Mouse (Mus musculus) hindbrain, embryonic 10.5 days (tissue): ENCODE results near the gene Pnmt. TPM values are rescaled to one million over a fixed set of nuclear protein-coding genes. Genes with fewer than 3 reads are reported as not detected.

Experiments used
- DNase-seq: peaks from one replicate; pipeline ENCODE4 v3.0.0-alpha.2; 2017; ENCODE audit warnings: low spot score
- H3K27ac ChIP-seq: fragments of 300-500 bp; sonication (generic); 2 replicates; pipeline ENCODE4 v1.5.1; 2016; ENCODE audit warnings: mild to moderate bottlenecking, moderate library complexity
- H3K27me3 ChIP-seq: fragments of 300-500 bp; sonication (generic); 2 replicates; pipeline ENCODE4 v1.6.1; 2016; ENCODE audit warnings: mild to moderate bottlenecking; ENCODE audit not compliant: poor library complexity, insufficient read depth, severe bottlenecking
- H3K36me3 ChIP-seq: fragments of 300-500 bp; sonication (generic); 2 replicates; pipeline ENCODE4 v1.6.1; 2016; ENCODE audit warnings: mild to moderate bottlenecking, moderate library complexity
- H3K4me1 ChIP-seq: fragments of 300-500 bp; sonication (generic); replicated peaks from 2 replicates; pipeline ENCODE4 v1.6.1; 2016; ENCODE audit warnings: mild to moderate bottlenecking
- H3K4me3 ChIP-seq: fragments of 300-500 bp; sonication (generic); 2 replicates; pipeline ENCODE4 v1.5.1; 2016; ENCODE audit warnings: mild to moderate bottlenecking, moderate library complexity
- H3K9me3 ChIP-seq: fragments of 300-500 bp; sonication (generic); 2 replicates; pipeline ENCODE4 v1.6.1; 2016; ENCODE audit warnings: mild to moderate bottlenecking, moderate library complexity
- WGBS: fragments of 180-500 bp; shearing (Covaris S2); methylation state at CpG from one replicate; pipeline ENCODE4 v1.1.7; 2016; 5-methylcytosine and 5-hydroxymethylcytosine counted together
- polyA plus RNA-seq: library from polyadenylated mRNA; unstranded; fragments of >200 nt; fragmentation: Nextera tagmentation; extraction: Ambion mirVana; gene quantifications from 2 replicates; pipeline ENCODE4 v1.2.1, GENCODE M21; 2016

The Pnmt gene
- polyA plus RNA-seq, 1 experiment from 2014 or later = 1.2 TPM

DNA sequence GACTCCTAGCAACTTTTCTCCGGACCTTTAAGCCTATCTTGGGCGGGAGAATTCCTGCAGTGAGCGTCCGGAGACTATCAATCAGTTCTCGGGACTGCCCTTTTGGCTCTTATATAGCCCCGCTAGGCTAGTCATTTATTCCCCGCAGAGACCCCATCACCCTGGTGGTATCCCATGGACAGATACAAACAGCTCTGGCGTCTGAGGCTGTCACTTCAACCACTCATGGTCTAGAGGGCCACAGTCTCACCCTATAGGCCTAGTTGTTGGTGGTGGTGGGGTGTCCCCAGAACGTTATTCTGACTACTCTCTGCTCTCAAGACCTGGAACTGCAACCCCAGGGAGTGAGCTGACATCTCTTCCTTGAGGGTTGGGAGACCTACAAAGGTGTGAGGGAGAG is 36.9 kb upstream of the Pnmt start:
- 1% methylated on average over 9 of the region's 9 CpGs for WGBS
- Histone ChIP-seq H3K4me1 (peaks cover 48% of the 10 kb centered on the region), H3K27ac (no peak overlapping the region), H3K9me3 (no peaks in the 10 kb centered on the region), H3K27me3 (peaks cover 100% of the 10 kb centered on the region), H3K4me3 (peak overlapping the region; percentile 64), H3K36me3 (no peaks in the 10 kb centered on the region)
- DNase-seq = no peak

DNA sequence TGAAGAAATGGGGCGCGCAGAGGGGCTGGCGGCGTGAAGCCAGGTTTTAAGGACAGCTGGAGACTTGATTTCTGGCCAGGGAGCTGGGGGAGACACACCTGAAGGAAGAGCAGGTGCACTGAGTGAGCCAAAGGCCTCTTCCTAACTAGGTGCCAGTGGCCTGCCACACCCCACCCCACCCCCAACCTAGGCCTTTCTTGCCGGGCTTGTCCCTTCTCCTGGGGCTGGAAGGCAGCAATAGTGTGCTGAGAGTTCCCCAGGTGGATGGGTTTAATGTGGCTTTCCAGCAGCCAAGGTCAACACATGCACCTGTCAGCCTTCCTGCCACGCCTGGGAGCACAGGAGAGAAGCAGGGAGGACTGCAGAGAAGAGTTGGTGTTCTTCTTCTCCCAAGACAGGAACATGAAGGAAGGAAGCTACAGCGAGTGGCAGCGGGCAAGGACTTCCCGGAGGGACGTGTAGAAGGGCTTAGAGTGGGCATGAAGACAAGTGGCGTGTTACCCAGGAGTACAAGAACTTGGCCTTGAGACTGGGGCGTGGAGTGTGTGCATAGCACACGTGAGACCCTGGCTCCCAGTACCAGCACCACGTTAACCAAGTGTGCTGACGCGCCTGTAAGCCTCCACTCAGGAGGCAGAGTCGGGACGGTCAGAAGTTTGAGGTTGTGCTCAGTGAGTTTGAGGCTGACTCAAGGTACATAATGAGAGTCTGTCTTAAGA is 33.8 kb upstream of the Pnmt start:
- H3K4me1 ChIP-seq = peaks cover 51% of the 10 kb centered on the region
- no peak overlapping the region for H3K4me3 ChIP-seq
- no peaks in the 10 kb centered on the region for H3K36me3 ChIP-seq
- no peak for DNase-seq
- no peaks in the 10 kb centered on the region for H3K9me3 ChIP-seq
- H3K27me3 ChIP-seq = peaks cover 97% of the 10 kb centered on the region
- WGBS = 81% methylated on average over 18 of the region's 18 CpGs
- H3K27ac ChIP-seq = no peak overlapping the region

DNA sequence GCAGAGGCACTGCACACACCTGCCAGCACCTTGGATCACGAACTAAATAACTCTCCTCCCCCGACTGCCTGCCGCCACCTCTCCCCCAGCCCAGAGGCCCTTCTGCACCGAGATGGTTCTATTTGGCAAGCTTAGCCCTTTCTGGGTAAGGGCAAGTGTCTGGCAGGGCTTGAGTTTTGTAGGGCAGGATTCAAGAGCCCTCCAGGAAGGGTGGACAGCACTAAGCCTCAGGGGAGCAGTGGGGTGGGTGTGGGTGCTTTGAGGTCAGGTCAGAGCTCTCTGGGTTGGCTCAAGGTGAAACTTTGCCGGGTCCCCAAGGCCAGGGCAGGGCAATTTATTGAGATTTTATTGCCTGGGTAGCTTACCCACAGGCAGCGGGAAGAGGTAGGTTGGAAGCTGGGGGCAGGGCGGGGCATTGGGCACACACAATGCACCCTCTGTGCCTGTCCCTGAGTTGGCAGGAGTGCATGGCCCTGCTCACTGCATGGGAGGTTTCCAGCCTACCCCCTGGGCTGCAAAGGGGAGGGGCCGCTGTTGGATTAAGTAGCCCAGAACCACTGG is 32.5 kb upstream of the Pnmt start:
- Histone ChIP-seq H3K27ac (no peak overlapping the region), H3K27me3 (peaks cover 85% of the 10 kb centered on the region), H3K4me1 (peaks cover 45% of the 10 kb centered on the region), H3K9me3 (no peaks in the 10 kb centered on the region), H3K36me3 (no peaks in the 10 kb centered on the region), H3K4me3 (no peak overlapping the region)
- WGBS = 40% methylated on average over 8 of the region's 8 CpGs
- no peak for DNase-seq

DNA sequence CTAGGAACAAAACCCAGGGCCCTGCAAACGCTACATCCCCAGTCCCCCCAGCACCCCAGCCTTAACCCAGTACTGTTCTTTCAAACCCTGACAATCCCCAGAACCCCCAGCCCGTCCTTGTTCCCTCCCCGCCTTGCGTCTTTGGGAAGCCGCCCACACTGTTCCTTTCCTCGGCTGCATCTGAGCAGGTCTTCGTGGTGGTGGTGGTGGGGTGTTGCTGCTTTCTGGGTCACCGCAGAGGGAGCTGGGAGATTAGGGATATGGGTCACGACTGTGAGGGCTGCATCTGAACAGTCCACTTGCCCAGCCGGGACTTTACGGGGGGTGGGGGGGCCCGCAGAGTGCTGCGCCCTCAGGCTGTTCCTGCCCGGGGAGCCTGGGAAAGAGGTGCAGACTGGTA is 31.8 kb upstream of the Pnmt start:
- H3K27me3 ChIP-seq = peaks cover 78% of the 10 kb centered on the region
- H3K36me3 ChIP-seq = no peaks in the 10 kb centered on the region
- H3K9me3 ChIP-seq = no peaks in the 10 kb centered on the region
- DNase-seq = no peak
- H3K4me1 ChIP-seq = peaks cover 45% of the 10 kb centered on the region
- WGBS = 65% methylated on average over 14 of the region's 14 CpGs
- no peak overlapping the region for H3K4me3 ChIP-seq
- H3K27ac ChIP-seq = no peak overlapping the region; the same call in 1 of the 2 replicates

DNA sequence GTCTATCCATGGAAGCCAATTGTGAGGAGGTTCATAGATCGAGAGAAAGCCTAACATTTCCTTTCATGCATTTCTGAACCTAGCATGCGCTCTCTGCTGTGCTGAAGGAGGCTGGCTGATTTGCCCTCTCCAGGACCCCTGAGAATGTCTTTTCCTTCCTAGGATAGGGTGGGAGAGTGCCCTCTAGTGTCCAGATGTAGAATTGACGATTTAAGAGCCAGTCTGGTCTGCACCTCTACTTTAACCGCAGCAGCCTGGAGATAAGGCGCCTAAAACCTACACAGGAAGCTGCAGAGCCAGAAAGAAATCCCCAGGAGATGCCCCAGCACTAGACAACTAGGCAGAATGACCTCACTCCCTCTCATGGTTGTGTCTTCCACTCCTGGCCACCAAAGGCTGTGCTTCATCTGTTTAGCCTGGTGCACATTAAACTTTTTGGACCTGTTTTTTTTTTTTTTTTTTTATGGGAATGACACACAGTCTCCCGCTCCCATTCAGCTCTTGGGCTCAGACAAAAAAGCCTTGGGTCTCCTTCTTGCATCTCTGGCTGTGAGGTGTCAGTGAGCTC is 30.4 kb upstream of the Pnmt start:
- H3K4me3 ChIP-seq = no peak overlapping the region
- no peaks in the 10 kb centered on the region for H3K9me3 ChIP-seq
- peaks cover 64% of the 10 kb centered on the region for H3K27me3 ChIP-seq

DNA sequence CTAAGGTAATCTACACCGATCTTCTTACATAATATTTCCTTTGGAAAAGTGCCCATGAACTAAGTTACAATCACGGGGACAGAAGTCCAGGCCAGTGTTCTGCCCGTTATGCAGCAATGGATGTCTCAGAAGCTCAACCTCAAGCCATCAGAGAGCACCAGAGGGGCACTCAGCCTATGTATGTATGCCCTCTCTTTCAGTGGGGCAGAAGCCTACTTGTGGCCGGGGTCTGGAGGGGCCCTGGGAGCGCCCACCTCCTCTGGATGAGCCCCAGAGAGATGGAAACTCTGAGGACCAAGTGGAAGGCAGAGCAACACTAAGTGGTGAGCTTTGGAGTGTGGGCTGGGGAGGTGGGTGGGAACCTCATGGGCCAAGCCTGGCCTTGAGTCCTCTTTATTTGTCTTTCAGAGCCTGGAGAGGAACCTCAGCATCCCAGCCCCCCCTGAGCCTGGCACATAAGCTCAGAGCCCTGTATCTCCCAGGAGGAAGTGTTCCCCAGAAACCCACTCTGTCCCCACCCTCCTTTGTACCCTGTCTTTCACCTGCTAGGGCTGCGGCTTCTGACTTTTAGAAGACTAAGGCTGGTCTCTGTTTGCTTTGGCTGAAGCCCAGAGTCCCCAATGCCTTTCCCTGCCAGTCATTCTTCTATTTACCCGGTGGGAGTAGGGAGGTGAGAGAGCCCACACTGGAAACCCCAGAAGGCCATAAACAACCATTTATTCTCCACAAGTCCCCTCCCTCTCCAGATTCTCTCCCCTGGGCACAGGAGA is 29.4 kb upstream of the Pnmt start:
- H3K9me3 ChIP-seq = no peaks in the 10 kb centered on the region
- H3K4me1 ChIP-seq = peaks cover 65% of the 10 kb centered on the region
- no peak for DNase-seq
- no peak overlapping the region for H3K27ac ChIP-seq
- peaks cover 54% of the 10 kb centered on the region for H3K27me3 ChIP-seq
- H3K4me3 ChIP-seq = peak overlapping the region; percentile 86; the same call in 1 of the 2 replicates
- H3K36me3 ChIP-seq = no peaks in the 10 kb centered on the region
- 78% methylated on average over 7 of the region's 7 CpGs for WGBS

More for the DNA sequence above, 30.4 kb upstream of the Pnmt start:
- WGBS = 9% methylated on average over 6 of the region's 6 CpGs
- no peaks in the 10 kb centered on the region for H3K36me3 ChIP-seq
- no peak overlapping the region for H3K27ac ChIP-seq
- peak; percentile 65 for DNase-seq
- peaks cover 59% of the 10 kb centered on the region for H3K4me1 ChIP-seq

DNA sequence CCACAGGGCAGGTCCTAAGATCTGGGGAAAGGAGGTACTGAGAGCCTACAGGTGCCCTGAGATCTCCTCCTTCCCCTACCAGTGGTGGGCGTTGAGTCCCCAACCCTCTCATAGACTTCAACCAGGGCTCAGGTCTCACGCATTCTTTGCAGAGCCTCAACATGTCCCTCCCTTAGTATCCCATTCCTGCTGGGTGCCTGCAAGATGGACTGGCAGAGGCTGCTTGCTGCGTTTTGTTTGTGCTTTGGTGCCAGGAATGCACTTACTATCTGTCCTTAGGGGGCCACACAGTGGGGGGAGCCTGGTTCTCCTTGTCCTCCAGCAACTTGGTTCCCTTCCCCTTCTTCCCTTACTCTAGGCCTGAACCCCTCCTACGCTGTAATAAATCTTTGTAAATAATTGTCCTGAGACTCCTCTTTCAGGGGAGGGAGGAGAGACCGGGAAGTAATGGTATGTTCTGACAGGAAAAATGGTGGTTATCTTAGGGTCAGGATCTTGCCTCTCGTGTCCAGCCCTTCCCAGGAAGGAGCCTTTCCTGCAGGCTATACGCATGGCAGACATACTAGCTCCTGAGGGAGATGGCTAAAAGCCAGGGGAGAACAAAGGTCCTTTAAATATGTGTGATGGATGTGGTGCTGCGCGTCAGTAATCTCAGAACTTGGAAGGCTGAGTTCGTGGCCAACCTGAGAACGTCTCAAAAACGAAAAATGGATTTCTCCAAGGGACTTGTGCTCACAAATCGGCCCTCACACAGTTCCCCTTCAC is 28.7 kb upstream of the Pnmt start:
- H3K4me3 ChIP-seq = peak overlapping the region; percentile 86

DNA sequence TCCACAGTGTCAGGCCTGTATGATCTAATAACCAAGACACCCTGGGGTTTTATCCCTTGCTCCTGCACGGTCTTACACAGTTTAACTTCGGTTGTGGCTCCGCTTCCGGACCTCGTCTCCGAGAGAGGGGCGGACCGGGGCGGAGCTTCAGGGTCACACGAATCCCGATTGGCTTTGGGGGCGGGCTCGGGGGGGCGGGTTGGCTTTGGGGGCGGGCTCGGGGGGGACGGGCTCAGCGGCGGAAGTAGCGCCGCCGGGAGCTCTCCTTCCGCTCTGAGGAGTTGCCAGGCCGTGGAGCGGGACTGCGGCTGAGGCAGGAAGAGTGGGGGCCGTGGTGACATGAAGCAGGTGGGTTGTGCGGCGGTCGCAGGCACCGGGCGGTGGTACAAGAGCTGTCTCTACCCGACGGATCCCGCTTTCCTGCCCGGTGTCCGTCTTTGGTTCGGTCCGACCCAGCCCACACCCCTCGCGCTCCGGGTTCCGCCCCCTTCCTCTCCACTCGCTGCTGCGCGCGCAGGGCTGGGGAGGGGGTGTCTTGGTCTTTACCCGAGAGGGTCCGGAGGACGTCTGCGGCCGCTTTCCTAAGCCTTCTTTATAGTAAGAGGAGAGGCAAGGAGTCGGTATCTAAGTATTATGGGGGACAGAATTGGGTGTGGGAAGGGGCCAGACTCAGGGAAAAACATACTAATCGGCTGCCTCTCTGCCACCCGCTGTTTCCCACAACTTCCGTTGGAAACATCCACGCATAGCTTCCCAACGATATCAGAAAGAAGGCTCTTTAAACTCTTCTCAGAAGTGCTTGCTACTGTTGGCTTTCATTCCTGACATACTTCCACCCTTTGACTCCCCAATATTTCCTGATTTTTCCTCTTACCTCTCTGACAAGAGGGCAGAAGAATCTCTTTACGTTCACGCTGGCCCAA is 27.8 kb upstream of the Pnmt start, which contains the start of gene Stard3:
Stard3 (plus strand) TSS at position 208 of the 923 bp plus-strand sequence.
- peak; percentile 92 for DNase-seq
- Histone ChIP-seq H3K4me3 (peak within 1 kb of the TSS; percentile 86), H3K27ac (peak within 1 kb of the TSS; percentile 94), H3K9me3 (no peaks in the 10 kb centered on the region), H3K4me1 (peaks cover 75% of the 10 kb centered on the region), H3K36me3 (no peaks in the 10 kb centered on the region), H3K27me3 (peaks cover 38% of the 10 kb centered on the region)
- WGBS = under 1% methylated on average over 60 of the region's 60 CpGs

More for the DNA sequence above, 28.7 kb upstream of the Pnmt start:
- Histone ChIP-seq H3K4me1 (peaks cover 73% of the 10 kb centered on the region), H3K9me3 (no peaks in the 10 kb centered on the region), H3K36me3 (no peaks in the 10 kb centered on the region), H3K27me3 (peaks cover 47% of the 10 kb centered on the region), H3K27ac (peak overlapping the region; percentile 94)
- WGBS = 9% methylated on average over 13 of the region's 13 CpGs
- peak; percentile 5 for DNase-seq

DNA sequence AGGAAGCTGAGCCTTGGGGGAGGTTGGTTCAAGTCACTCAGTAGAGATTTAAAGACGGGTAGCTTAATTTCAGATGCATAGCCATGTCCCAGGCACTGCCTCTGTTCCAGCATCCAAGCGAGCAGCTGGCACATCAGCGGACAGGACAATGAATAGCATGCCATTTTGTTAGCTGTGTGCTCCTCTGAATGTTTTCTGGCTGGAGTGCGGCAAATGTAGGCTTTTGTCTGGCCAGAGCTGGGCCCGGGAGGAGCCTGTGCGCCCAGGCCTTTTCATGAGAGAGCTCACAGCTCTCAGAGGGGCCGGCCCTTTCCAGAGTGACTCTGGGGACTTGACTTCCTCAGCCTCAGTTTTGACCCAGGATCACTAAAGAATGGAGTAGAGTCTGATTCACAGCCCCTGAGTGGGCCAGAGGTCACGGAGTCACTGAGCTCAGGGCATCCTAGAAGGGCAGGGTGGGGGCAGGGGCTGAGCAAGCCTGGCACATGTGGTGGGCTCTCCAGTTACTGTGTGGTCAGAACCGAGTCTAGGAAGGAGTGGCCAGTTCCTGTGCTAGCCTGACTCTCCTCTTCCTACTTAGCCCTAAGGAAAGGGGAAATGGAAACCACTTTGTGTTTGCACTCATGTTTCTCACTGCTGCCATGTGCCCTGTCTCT is 25.3 kb upstream of the Pnmt start:
- H3K4me1 ChIP-seq = peaks cover 55% of the 10 kb centered on the region
- H3K36me3 ChIP-seq = peaks cover 7% of the 10 kb centered on the region; the same call in 1 of the 2 replicates
- H3K27me3 ChIP-seq = peaks cover 13% of the 10 kb centered on the region; the same call in 1 of the 2 replicates
- 24% methylated on average over 9 of the region's 9 CpGs for WGBS
- peak overlapping the region; percentile 86 for H3K4me3 ChIP-seq
- H3K27ac ChIP-seq = peak overlapping the region; percentile 88
- peak; percentile 67 for DNase-seq
- H3K9me3 ChIP-seq = no peaks in the 10 kb centered on the region

DNA sequence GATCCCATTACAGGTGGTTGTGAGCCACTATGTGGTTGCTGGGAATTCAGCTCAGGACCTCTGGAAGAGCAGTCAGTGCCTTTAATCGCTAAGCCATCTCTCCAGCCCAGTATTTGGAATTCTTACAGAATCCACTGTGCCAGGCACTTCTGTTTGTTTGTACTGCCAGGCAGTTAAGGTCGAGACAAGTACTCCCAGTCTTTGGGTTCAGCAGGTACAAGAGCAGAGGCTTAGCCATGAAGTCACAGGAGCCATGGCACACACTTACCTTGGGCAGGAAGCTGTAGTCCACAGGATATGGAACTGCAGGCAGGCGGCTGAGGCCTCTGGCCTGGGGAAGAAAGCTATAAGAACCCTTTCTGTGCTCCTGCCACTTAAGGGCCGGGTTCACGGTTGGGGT is 22.4 kb upstream of the Pnmt start:
- no peak overlapping the region for H3K27ac ChIP-seq
- H3K4me1 ChIP-seq = peaks cover 40% of the 10 kb centered on the region
- H3K27me3 ChIP-seq = no peaks in the 10 kb centered on the region
- DNase-seq = no peak
- WGBS = 87% methylated on average over 5 of the region's 5 CpGs
- peaks cover 13% of the 10 kb centered on the region; the same call in 1 of the 2 replicates for H3K36me3 ChIP-seq
- no peaks in the 10 kb centered on the region for H3K9me3 ChIP-seq
- H3K4me3 ChIP-seq = no peak overlapping the region

DNA sequence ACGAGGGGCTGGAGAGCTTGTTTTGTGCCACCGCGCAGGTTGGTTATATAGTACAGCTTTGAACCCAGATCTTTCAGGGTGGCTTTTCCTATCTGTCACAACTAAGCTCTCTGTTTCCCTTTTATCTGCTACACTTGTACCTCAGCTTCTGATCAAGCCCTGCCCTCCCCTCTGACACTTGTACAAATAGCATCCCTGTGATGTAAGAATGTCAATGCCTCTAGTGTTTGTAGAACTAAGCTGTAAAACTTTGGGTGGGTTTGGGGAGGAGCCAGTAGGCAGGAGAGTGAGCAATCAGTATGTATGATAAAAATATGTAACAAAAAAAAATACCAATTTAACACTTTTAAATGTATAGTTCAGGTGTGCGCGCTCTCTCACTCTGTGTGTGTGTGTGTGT is 21.8 kb upstream of the Pnmt start:
- no peak for DNase-seq

More for the DNA sequence above, 21.8 kb upstream of the Pnmt start:
- Histone ChIP-seq H3K36me3 (peaks cover 13% of the 10 kb centered on the region; the same call in 1 of the 2 replicates), H3K4me1 (peaks cover 34% of the 10 kb centered on the region), H3K27ac (no peak overlapping the region), H3K9me3 (no peaks in the 10 kb centered on the region), H3K4me3 (no peak overlapping the region), H3K27me3 (no peaks in the 10 kb centered on the region)
- WGBS = 96% methylated on average over 5 of the region's 5 CpGs
